Mouse (Mus musculus) heart, postnatal 0 days (tissue): ENCODE measurements around the gene Cep78.

Experiments used
- CTCF ChIP-seq: IDR thresholded peaks from 2 replicates; pipeline ENCODE4 v1.5.1; 2016; ENCODE audit warnings: antibody characterized with exemption, control low read depth, low read depth
- EP300 ChIP-seq: IDR thresholded peaks from 2 replicates; pipeline ENCODE4 v1.6.1; 2016; ENCODE audit warnings: antibody characterized with exemption, low read depth

- no peak for TF ChIP-seq CTCF
- TF ChIP-seq EP300: no peak
Observed at GRCm38 (mm10) chr19:16009746-16010337, 25.1 kb upstream of the Cep78 start.
